Mouse (Mus musculus) E14TG2a.4 (cell line): Measurements from ENCODE around the gene Atp5s.

Source experiments
- CTCF ChIP-seq: conservative IDR thresholded peaks from 2 replicates; pipeline ENCODE4 v1.5.1; 2014; ENCODE audit warnings: low read length
- NANOG ChIP-seq: IDR thresholded peaks from 2 replicates; pipeline ENCODE4 v1.6.1; 2014; ENCODE audit warnings: borderline replicate concordance, low read length, mixed read lengths
- POU5F1 ChIP-seq: IDR thresholded peaks from 2 replicates; pipeline ENCODE4 v1.6.1; 2014; ENCODE audit warnings: low read length, borderline replicate concordance

GRCm38 (mm10) chr12:69733923-69734322, 9.2 kb downstream of the Atp5s start:
- TF ChIP-seq CTCF (no peak), NANOG (no peak), POU5F1 (no peak)
